Mouse (Mus musculus) myocyte (in vitro differentiated cells): Measurements from ENCODE around the gene Susd4. TPM values are rescaled to one million over a fixed set of nuclear protein-coding genes. Genes with fewer than 3 reads are reported as not detected.

ENCODE experiments used
- H3K27me3 ChIP-seq: one replicate; pipeline ENCODE4 v1.6.1; 2011; ENCODE audit not compliant: control insufficient read depth, insufficient read depth, insufficient read length
- H3K36me3 ChIP-seq: one replicate; pipeline ENCODE4 v1.6.1; 2011; ENCODE audit not compliant: control insufficient read depth, insufficient read depth
- H3K4me2 ChIP-seq: one replicate; pipeline ENCODE4 v1.6.1; 2011; ENCODE audit warnings: low read depth, control low read depth
- H3K4me3 ChIP-seq: one replicate; pipeline ENCODE4 v1.5.1; 2011; ENCODE audit warnings: mild to moderate bottlenecking, control low read depth, moderate library complexity
- H3K79me2 ChIP-seq: one replicate; pipeline ENCODE4 v1.6.1; 2011; ENCODE audit not compliant: control insufficient read depth, insufficient read depth
- H3ac ChIP-seq: one replicate; pipeline ENCODE4 v1.6.1; 2011; ENCODE audit not compliant: control insufficient read depth, insufficient read length
- CEBPB ChIP-seq: IDR thresholded peaks from 2 replicates; pipeline ENCODE4 v1.6.1; 2011; ENCODE audit warnings: mild to moderate bottlenecking, moderate library complexity; ENCODE audit not compliant: poor library complexity, insufficient read depth, severe bottlenecking
- E2F4 ChIP-seq: IDR thresholded peaks from one replicate; pipeline ENCODE4 v1.6.1; 2011; ENCODE audit warnings: mild to moderate bottlenecking, control low read depth, moderate library complexity; ENCODE audit not compliant: insufficient read depth
- MAX ChIP-seq: IDR thresholded peaks from one replicate; pipeline ENCODE4 v1.6.1; 2011; ENCODE audit warnings: low read depth, mild to moderate bottlenecking, control low read depth
- MYOD1 ChIP-seq, 3 experiments: IDR thresholded peaks; one replicate each; pipeline ENCODE4 v1.6.1; 2011; ENCODE audit warnings: control low read depth in 2 of 3, low read depth in 2 of 3, mild to moderate bottlenecking in 2 of 3, moderate library complexity in 1 of 3; ENCODE audit not compliant: insufficient read length in 2 of 3, control insufficient read depth in 1 of 3
- MYOG ChIP-seq, 3 experiments: IDR thresholded peaks; one replicate each; pipeline ENCODE4 v1.6.1; 2011; ENCODE audit warnings: control low read depth in 2 of 3, low read depth in 2 of 3, mild to moderate bottlenecking in 2 of 3; ENCODE audit not compliant: insufficient read length in 2 of 3, control insufficient read depth in 1 of 3, insufficient read depth in 1 of 3
- POLR2A ChIP-seq: IDR thresholded peaks from one replicate; pipeline ENCODE4 v1.6.1; 2011; ENCODE audit warnings: low read depth, mild to moderate bottlenecking, control low read depth, moderate library complexity; ENCODE audit not compliant: insufficient read length
- POLR2AphosphoS2 ChIP-seq: IDR thresholded peaks from one replicate; pipeline ENCODE4 v1.6.1; 2011; ENCODE audit warnings: low read depth, control low read depth; ENCODE audit not compliant: insufficient read length
- REST ChIP-seq: IDR thresholded peaks from one replicate; pipeline ENCODE4 v1.6.1; 2011; ENCODE audit warnings: mild to moderate bottlenecking, control low read depth, moderate library complexity; ENCODE audit not compliant: insufficient read depth, insufficient read length
- SRF ChIP-seq: IDR thresholded peaks from one replicate; pipeline ENCODE4 v1.6.1; 2011; ENCODE audit warnings: low read depth; ENCODE audit not compliant: control insufficient read depth, insufficient read length
- TCF12 ChIP-seq: IDR thresholded peaks from one replicate; pipeline ENCODE4 v1.6.1; 2011; ENCODE audit warnings: mild to moderate bottlenecking, control low read depth; ENCODE audit not compliant: poor library complexity, insufficient read depth, severe bottlenecking
- TCF3 ChIP-seq: IDR thresholded peaks from one replicate; pipeline ENCODE4 v1.6.1; 2011; ENCODE audit warnings: low read depth, control low read depth; ENCODE audit not compliant: insufficient read length
- USF1 ChIP-seq: IDR thresholded peaks from one replicate; pipeline ENCODE4 v1.6.1; 2011; ENCODE audit warnings: low read depth, mild to moderate bottlenecking, control low read depth, moderate library complexity
- polyA plus RNA-seq: library from polyadenylated mRNA; unstranded; fragments of >200 nt; fragmentation: generic; extraction: Trizol; gene quantifications from one replicate; pipeline ENCODE4 v1.2.1, GENCODE M21; 2012; ENCODE audit warnings: missing spikeins

The Susd4 gene
- polyA plus RNA-seq, 1 experiment: 0.04 TPM

- H3K27me3 ChIP-seq: peaks cover 3% of the 10 kb centered on the region
- H3K79me2 ChIP-seq: no peaks in the 10 kb centered on the region
- H3K4me3 ChIP-seq: no peak overlapping the region
- no peak overlapping the region for H3ac ChIP-seq
- no peak for TF ChIP-seq SRF
- TF ChIP-seq TCF3: no peak
- TF ChIP-seq MAX: no peak
- no peak for TF ChIP-seq POLR2A
- no peaks in the 10 kb centered on the region for H3K36me3 ChIP-seq
- no peak overlapping the region for H3K4me2 ChIP-seq
These were observed 27.8 kb upstream of the Susd4 start for GRCm38 (mm10) chr1:182735891-182736290.

GRCm38 (mm10) chr1:182747081-182747480 lies 16.6 kb upstream of the Susd4 start:
- no peak overlapping the region for H3ac ChIP-seq
- no peak overlapping the region for H3K4me3 ChIP-seq
- no peaks in the 10 kb centered on the region for H3K27me3 ChIP-seq
- TF ChIP-seq POLR2A (no peak), MAX (no peak), MYOG (IDR thresholded peaks at IDR 0.05; ENCODE audit: control insufficient read depth in 1 of 3, insufficient read depth in 1 of 3, insufficient read length in 2 of 3, low read depth in 2 of 3) (no peak), TCF12 (no peak), SRF (no peak)
- no peaks in the 10 kb centered on the region for H3K36me3 ChIP-seq
- no peaks in the 10 kb centered on the region for H3K79me2 ChIP-seq
- H3K4me2 ChIP-seq: no peak overlapping the region

- TF ChIP-seq TCF3: no peak
- TF ChIP-seq REST: no peak
- Histone ChIP-seq H3K36me3 (no peaks in the 10 kb centered on the region), H3K27me3 (no peaks in the 10 kb centered on the region), H3K79me2 (no peaks in the 10 kb centered on the region), H3K4me2 (no peak overlapping the region), H3ac (no peak overlapping the region), H3K4me3 (no peak overlapping the region)
These were observed 15.8 kb upstream of the Susd4 start for GRCm38 (mm10) chr1:182747834-182748233.

GRCm38 (mm10) chr1:182749080-182749479 lies 14.6 kb upstream of the Susd4 start, which contains the start of gene Ccdc185:
Ccdc185 (minus strand) TSS chr1:182749180.
- no peak for TF ChIP-seq POLR2A
- no peak for TF ChIP-seq CEBPB
- TF ChIP-seq SRF: no peak
- no peak for TF ChIP-seq USF1
- no peak for TF ChIP-seq TCF12
- TF ChIP-seq POLR2AphosphoS2: no peak
- no peak for TF ChIP-seq TCF3
- no peak for TF ChIP-seq MAX
- TF ChIP-seq MYOD1 (IDR thresholded peaks at IDR 0.05; ENCODE audit: control insufficient read depth in 1 of 3, insufficient read length in 2 of 3, low read depth in 2 of 3): no peak
- no peak for TF ChIP-seq E2F4
- TF ChIP-seq REST: no peak
- no peak for TF ChIP-seq MYOG (IDR thresholded peaks at IDR 0.05; ENCODE audit: control insufficient read depth in 1 of 3, insufficient read depth in 1 of 3, insufficient read length in 2 of 3, low read depth in 2 of 3)
- H3K27me3 ChIP-seq: no peaks in the 10 kb centered on the region

GRCm38 (mm10) chr1:182751301-182751700 lies 12.4 kb upstream of the Susd4 start:
- H3ac ChIP-seq: no peak overlapping the region
- TF ChIP-seq MAX (no peak), POLR2A (no peak)

More at GRCm38 (mm10) chr1:182749080-182749479, 14.6 kb upstream of the Susd4 start, which contains the start of gene Ccdc185:
- Histone ChIP-seq H3K79me2 (no peaks in the 10 kb centered on the region), H3K4me3 (no peak within 1 kb of the TSS), H3K36me3 (no peaks in the 10 kb centered on the region), H3K4me2 (no peak within 1 kb of the TSS), H3ac (no peak within 1 kb of the TSS)

GRCm38 (mm10) chr1:182753694-182754093 lies 10.0 kb upstream of the Susd4 start:
- Histone ChIP-seq H3K79me2 (no peaks in the 10 kb centered on the region), H3K27me3 (peaks cover 12% of the 10 kb centered on the region), H3K4me2 (no peak overlapping the region), H3ac (no peak overlapping the region), H3K4me3 (no peak overlapping the region), H3K36me3 (no peaks in the 10 kb centered on the region)
- no peak for TF ChIP-seq POLR2A
- no peak for TF ChIP-seq MYOG (IDR thresholded peaks at IDR 0.05; ENCODE audit: control insufficient read depth in 1 of 3, insufficient read depth in 1 of 3, insufficient read length in 2 of 3, low read depth in 2 of 3)
- TF ChIP-seq TCF3: no peak
- TF ChIP-seq E2F4: no peak
- no peak for TF ChIP-seq REST
- TF ChIP-seq USF1: no peak

More at GRCm38 (mm10) chr1:182751301-182751700, 12.4 kb upstream of the Susd4 start:
- Histone ChIP-seq H3K79me2 (no peaks in the 10 kb centered on the region), H3K36me3 (no peaks in the 10 kb centered on the region), H3K4me2 (no peak overlapping the region), H3K4me3 (no peak overlapping the region), H3K27me3 (peaks cover 12% of the 10 kb centered on the region)
